Mouse (Mus musculus) thymus, adult 2 months (tissue): ENCODE measurements around the gene Wdr78. TPM values are rescaled to one million over a fixed set of nuclear protein-coding genes. Genes with fewer than 3 reads are reported as not detected.

Experiments used
- DNase-seq: peaks from one replicate; pipeline ENCODE4 v3.0.0; 2021
- H3K27ac ChIP-seq: fragments of 200-500 bp; 2 replicates; pipeline ENCODE4 v1.5.1; 2012; ENCODE audit warnings: low read length, control low read depth; ENCODE audit not compliant: control insufficient read depth, insufficient read depth
- H3K27me3 ChIP-seq: fragments of 200-500 bp; 2 replicates; pipeline ENCODE4 v1.6.1; 2012; ENCODE audit warnings: mild to moderate bottlenecking, low read length, moderate library complexity, mixed read lengths; ENCODE audit not compliant: control insufficient read depth, insufficient read depth
- H3K36me3 ChIP-seq: fragments of 200-500 bp; 2 replicates; pipeline ENCODE4 v1.6.1; 2012; ENCODE audit warnings: mild to moderate bottlenecking, low read length, moderate library complexity; ENCODE audit not compliant: control insufficient read depth, insufficient read depth
- H3K4me1 ChIP-seq: fragments of 200-500 bp; replicated peaks from 2 replicates; pipeline ENCODE4 v1.6.1; 2012; ENCODE audit warnings: low read length; ENCODE audit not compliant: control insufficient read depth, insufficient read depth
- H3K4me3 ChIP-seq: fragments of 200-500 bp; 2 replicates; pipeline ENCODE4 v1.5.1; 2012; ENCODE audit warnings: mild to moderate bottlenecking, low read length, control low read depth, moderate library complexity; ENCODE audit not compliant: control insufficient read depth, insufficient read depth
- CTCF ChIP-seq: fragments of 200-500 bp; IDR thresholded peaks from 2 replicates; pipeline ENCODE4 v1.5.1; 2012; ENCODE audit warnings: mild to moderate bottlenecking, control low read depth, low read length, moderate library complexity, borderline replicate concordance; ENCODE audit not compliant: control insufficient read depth, poor library complexity, insufficient read depth; ENCODE audit errors: extremely low read depth
- POLR2A ChIP-seq: fragments of 200-500 bp; IDR thresholded peaks from 2 replicates; pipeline ENCODE4 v1.6.1; 2012; ENCODE audit warnings: mild to moderate bottlenecking, low read length, control low read depth, moderate library complexity; ENCODE audit not compliant: control insufficient read depth, poor library complexity, insufficient read depth; ENCODE audit errors: extremely low read depth
- WGBS: fragments of 180-500 bp; shearing (Covaris S2); methylation state at CpG from one replicate; pipeline ENCODE4 v1.1.7; 2018; 5-methylcytosine and 5-hydroxymethylcytosine counted together
- polyA plus RNA-seq: library from polyadenylated mRNA; depleted of rRNA; stranded (reverse); fragments of >200 nt; gene quantifications from 2 replicates; pipeline ENCODE4 v1.2.3, GENCODE M21; 2012

Gene Wdr78
- polyA plus RNA-seq, 1 experiment = 54.6 TPM

DNA sequence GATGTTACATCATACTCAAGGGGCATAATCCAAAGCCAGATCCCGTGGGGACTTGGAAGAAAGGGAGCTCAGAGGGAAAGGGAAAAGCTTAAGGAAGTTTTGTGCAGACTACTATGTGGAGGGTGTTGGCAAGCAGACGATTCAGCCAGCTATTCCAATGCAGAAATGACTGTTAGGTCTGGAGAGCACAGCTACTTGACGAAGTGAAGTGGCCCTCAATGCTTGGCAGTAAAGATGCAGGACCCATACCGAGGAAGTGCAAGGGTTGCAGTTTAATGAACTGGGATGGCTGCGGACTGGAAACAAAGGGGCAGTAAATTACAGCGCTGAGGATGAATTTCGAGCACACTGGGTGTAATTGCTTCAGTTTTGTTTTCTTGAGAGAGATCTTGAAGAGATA lies 1.7 kb downstream of the Wdr78 start:
- Histone ChIP-seq H3K27ac (peak overlapping the region; percentile 70), H3K4me3 (peak overlapping the region; percentile 37), H3K4me1 (peaks cover 16% of the 10 kb centered on the region), H3K27me3 (no peaks in the 10 kb centered on the region), H3K36me3 (peaks cover 5% of the 10 kb centered on the region; the same call in 1 of the 2 replicates)
- WGBS = 62% methylated on average over 7 of the region's 7 CpGs
- no peak for DNase-seq
- TF ChIP-seq CTCF = no peak
- no peak for TF ChIP-seq POLR2A

DNA sequence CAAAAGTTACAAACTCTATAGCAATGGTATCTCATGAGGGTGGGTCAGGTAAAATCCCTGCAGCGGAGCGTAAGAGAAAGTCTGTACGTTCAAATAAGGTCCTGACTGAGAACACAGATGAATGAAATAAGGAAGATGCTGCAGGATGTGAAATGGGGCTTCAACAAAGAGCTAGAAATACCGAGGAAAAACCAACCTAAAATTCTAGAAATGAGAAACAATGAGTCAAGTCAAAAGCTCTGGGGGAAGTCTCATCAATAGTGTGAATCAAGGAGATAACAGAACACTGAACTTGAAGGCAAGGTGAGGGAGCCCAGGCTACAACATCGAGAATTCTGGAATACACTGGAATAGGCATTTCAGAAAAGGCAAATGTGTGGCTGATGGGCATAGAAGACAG lies 15.8 kb downstream of the Wdr78 start:
- TF ChIP-seq CTCF (no peak), POLR2A (no peak)
- Histone ChIP-seq H3K27me3 (no peaks in the 10 kb centered on the region), H3K27ac (no peak overlapping the region), H3K36me3 (peaks cover 10% of the 10 kb centered on the region), H3K4me1 (peaks cover 8% of the 10 kb centered on the region), H3K4me3 (no peak overlapping the region)
- no peak for DNase-seq
- 93% methylated on average over 5 of the region's 5 CpGs for WGBS

DNA sequence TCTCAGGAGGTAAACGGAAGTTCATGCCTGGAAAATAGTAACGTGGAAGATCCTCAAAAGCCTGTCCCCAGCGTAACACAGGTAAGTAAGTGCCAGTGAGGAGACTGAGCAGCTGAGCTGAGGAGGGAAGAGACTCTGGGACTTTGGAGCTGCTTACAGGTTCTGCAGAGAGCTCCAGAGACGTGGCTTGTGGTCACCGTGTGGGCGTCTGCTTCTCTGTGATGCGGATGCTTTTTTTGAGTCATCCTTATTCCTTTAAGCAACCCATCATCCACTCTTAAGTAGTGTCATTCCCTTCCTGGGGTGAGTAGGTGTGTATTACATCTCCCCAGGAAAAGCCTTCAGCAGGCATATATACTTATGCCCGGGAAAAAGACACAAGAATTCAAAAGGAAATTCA lies 18.4 kb downstream of the Wdr78 start:
- peaks cover 10% of the 10 kb centered on the region for H3K4me1 ChIP-seq
- no peaks in the 10 kb centered on the region for H3K27me3 ChIP-seq
- H3K36me3 ChIP-seq = peaks cover 16% of the 10 kb centered on the region
- no peak for TF ChIP-seq POLR2A
- no peak for TF ChIP-seq CTCF
- no peak for DNase-seq
- WGBS = 57% methylated on average over 8 of the region's 8 CpGs
- H3K27ac ChIP-seq = no peak overlapping the region
- no peak overlapping the region for H3K4me3 ChIP-seq

DNA sequence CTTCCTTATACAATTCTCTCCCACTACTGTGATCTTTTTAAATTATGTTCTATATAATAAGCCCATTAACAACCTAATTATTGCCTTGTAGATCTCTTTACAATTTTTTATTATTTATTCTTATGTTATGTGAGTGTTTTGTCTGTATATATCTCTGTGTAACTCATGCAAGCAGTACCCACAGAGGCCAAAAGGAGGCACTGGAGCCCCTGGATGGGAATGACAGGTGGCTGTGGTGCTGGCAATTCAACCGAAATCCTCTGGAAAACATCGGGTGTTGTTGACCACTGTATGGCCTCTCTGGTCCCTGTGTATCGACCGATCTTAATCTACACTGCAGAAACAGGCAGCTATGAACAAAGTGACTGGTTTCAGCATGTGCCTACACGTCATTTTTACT lies 29.1 kb downstream of the Wdr78 start:
- DNase-seq = no peak
- peaks cover 20% of the 10 kb centered on the region for H3K36me3 ChIP-seq
- H3K4me3 ChIP-seq = no peak overlapping the region
- H3K27me3 ChIP-seq = no peaks in the 10 kb centered on the region
- H3K4me1 ChIP-seq = no peaks in the 10 kb centered on the region
- H3K27ac ChIP-seq = no peak overlapping the region
- 95% methylated on average over 5 of the region's 5 CpGs for WGBS
- TF ChIP-seq CTCF (no peak), POLR2A (no peak)

DNA sequence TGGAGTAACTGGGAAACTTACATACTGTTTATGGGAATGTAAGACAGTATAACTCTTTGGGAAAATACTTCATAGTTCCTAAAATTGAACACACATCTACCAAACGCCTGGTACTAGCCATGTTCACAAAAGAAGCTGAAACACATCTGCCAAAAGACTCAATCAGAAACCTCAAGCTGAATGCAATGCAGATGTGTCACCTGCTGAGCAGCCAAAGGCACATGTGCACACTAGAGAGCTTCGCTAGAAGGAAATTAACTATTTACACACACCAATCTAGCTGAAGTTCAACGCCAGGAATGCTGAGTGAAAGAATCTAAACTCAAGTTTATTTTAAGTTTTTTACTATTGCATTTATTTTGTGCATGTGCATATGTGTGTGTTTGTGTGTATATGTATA lies 43.7 kb downstream of the Wdr78 start:
- DNase-seq = peak; percentile 32
- Histone ChIP-seq H3K27me3 (no peaks in the 10 kb centered on the region), H3K36me3 (peaks cover 13% of the 10 kb centered on the region), H3K27ac (no peak overlapping the region), H3K4me1 (peaks cover 25% of the 10 kb centered on the region), H3K4me3 (no peak overlapping the region)
- no peak for TF ChIP-seq CTCF
- no peak for TF ChIP-seq POLR2A
- WGBS = 29% methylated on average over 3 of the region's 3 CpGs

DNA sequence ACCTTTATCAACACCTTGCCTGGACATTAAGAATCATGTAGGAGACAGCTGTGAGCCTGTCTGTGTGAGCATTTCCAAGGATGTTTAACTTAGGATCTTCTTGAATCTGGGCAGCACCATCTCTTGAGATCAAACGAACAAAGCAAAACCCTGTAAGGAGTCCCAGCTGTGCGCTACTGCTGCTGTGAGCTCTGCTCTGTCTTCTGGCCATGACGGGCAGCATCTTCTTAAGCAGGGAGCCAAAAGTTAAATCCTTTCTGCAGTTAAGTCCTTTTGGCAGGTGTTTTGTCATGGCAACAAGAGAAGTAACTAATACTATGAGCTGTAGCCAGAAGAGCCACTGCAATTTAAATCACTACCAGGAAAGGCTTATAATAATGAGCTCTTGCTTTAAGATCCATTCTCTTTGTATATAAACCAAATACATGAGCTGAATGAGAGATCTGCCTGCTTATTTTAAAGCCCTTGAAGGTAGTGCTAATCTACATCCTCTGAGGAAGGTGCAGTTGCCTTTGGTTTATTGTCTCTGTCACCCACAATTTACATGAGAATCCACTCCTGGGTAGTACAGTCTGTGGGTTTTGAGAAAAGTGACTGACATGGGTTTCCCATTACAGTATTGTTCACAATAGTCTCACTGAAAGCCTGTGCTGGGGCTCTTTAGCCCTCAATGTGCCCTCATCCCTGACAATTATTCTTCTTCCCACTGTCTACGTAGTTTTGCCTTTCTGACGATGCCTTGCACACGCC lies 46.3 kb downstream of the Wdr78 start:
- WGBS = 60% methylated on average over 6 of the region's 6 CpGs
- Histone ChIP-seq H3K27me3 (no peaks in the 10 kb centered on the region), H3K4me1 (peaks cover 25% of the 10 kb centered on the region), H3K36me3 (peaks cover 13% of the 10 kb centered on the region), H3K4me3 (no peak overlapping the region), H3K27ac (peak overlapping the region; percentile 78)
- TF ChIP-seq POLR2A (no peak), CTCF (no peak)
- DNase-seq = no peak

DNA sequence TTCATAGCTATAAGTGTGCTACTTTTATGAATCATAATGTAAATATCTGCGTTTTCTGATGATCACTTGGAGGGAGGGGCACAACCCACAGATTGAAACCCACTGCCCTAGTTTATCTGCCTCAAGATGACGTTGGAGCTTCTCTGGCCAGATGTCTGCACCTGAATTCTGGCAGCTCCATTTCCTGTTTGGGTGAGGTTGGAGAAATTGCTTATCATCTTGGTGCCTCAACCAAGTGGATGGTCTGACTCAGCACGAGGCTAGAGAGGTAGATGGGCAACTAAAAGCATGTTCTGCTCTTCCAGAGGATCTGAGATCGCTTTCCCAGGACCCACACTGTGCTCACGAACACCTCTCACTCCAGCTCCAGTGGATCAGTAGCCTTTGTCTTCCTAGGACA lies 49.4 kb downstream of the Wdr78 start:
- DNase-seq = peak; percentile 66
- 27% methylated on average over 5 of the region's 5 CpGs for WGBS

More for the DNA sequence above, 49.4 kb downstream of the Wdr78 start:
- Histone ChIP-seq H3K4me3 (no peak overlapping the region), H3K36me3 (peaks cover 10% of the 10 kb centered on the region; the same call in 1 of the 2 replicates), H3K27me3 (no peaks in the 10 kb centered on the region), H3K27ac (peak overlapping the region; percentile 77), H3K4me1 (peaks cover 25% of the 10 kb centered on the region)
- TF ChIP-seq POLR2A (no peak), CTCF (no peak)
